Mouse (Mus musculus): Measurements from ENCODE around the gene Zfyve27.

GRCm38 (mm10) chr19:42145731-42146130 lies 18.0 kb upstream of the Zfyve27 start:
- TF ChIP-seq CTCF (IDR thresholded peaks at IDR 0.05) (no peak), EP300 (IDR thresholded peaks at IDR 0.05) (no peak)
